Mouse (Mus musculus) midbrain, embryonic 11.5 days (tissue): Measurements from ENCODE around the gene Wwox. TPM values are rescaled to one million over a fixed set of nuclear protein-coding genes. Genes with fewer than 3 reads are reported as not detected.

ENCODE experiments used
- ATAC-seq: fragments of 200-750 bp; cut with Nextera tagmentation; 2 replicates; pipeline ENCODE4 v1.8.0; 2017; ENCODE audit warnings: moderate TSS enrichment, moderate library complexity; ENCODE audit not compliant: low FRiP score
- DNase-seq: peaks from one replicate; pipeline ENCODE4 v3.0.0; 2015; ENCODE audit warnings: low spot score; ENCODE audit errors: missing footprints
- H3K27ac ChIP-seq: fragments of 300-500 bp; sonication (generic); 2 replicates; pipeline ENCODE4 v1.5.1; 2014; ENCODE audit warnings: low read depth, low read length
- H3K27me3 ChIP-seq: fragments of 300-500 bp; sonication (generic); 2 replicates; pipeline ENCODE4 v1.6.1; 2014; ENCODE audit warnings: mild to moderate bottlenecking, low read length, moderate library complexity, mixed read lengths; ENCODE audit not compliant: control insufficient read depth, insufficient read depth
- H3K36me3 ChIP-seq: fragments of 300-500 bp; sonication (generic); 2 replicates; pipeline ENCODE4 v1.6.1; 2014; ENCODE audit warnings: mild to moderate bottlenecking, low read length, moderate library complexity, mixed read lengths; ENCODE audit not compliant: control insufficient read depth, insufficient read depth
- H3K4me1 ChIP-seq: fragments of 300-500 bp; sonication (generic); 2 replicates; pipeline ENCODE4 v1.6.1; 2014; ENCODE audit warnings: low read length; ENCODE audit not compliant: control insufficient read depth, insufficient read depth
- H3K4me2 ChIP-seq: fragments of 300-500 bp; sonication (generic); 2 replicates; pipeline ENCODE4 v1.6.1; 2014; ENCODE audit warnings: mild to moderate bottlenecking, moderate library complexity
- H3K4me3 ChIP-seq: fragments of 300-500 bp; sonication (generic); 2 replicates; pipeline ENCODE4 v1.5.1; 2014; ENCODE audit warnings: low read depth, low read length
- H3K9ac ChIP-seq: fragments of 300-500 bp; sonication (generic); 2 replicates; pipeline ENCODE4 v1.6.1; 2014; ENCODE audit warnings: low read length
- H3K9me3 ChIP-seq: fragments of 300-500 bp; sonication (generic); 2 replicates; pipeline ENCODE4 v1.6.1; 2016; ENCODE audit warnings: low read length; ENCODE audit not compliant: control insufficient read depth
- WGBS: fragments of 180-500 bp; shearing (Covaris S2); extraction: QIAGEN DNeasy Blood & Tissue Kit; methylation state at CpG from one replicate; pipeline ENCODE4 v1.1.7; 2014; 5-methylcytosine and 5-hydroxymethylcytosine counted together
- polyA plus RNA-seq: library from polyadenylated mRNA; unstranded; fragments of >200 nt; fragmentation: Nextera tagmentation; extraction: Ambion mirVana; gene quantifications from 2 replicates; pipeline ENCODE4 v1.2.1, GENCODE M21; 2014

Wwox gene
- polyA plus RNA-seq, 1 experiment from 2014 or later, result 12.1 TPM

DNA sequence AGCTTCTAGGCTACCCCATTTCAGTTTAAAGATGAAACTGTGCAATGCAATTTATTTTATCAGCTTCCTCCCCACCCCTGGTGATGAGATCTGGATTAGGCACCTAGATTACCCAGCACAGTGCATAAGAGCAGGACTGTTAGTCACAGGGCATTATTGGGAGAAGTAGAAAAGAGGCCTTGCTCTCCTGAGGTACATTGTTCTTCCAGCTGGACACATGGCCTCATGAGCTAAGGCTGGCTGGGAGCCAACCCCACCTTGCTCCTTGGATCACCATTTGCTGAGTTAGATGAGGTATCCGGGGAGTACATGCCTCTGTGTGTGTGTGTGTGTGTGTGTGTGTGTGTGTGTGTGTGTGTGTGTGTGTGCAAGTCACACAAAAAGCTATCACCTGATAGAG, 70.8 kb downstream of the Wwox start:
- DNase-seq, result peak; percentile 80
- 100% methylated on average over 1 of the region's 1 CpGs for WGBS

GRCm38 (mm10) chr8:114512075-114512935, 72.8 kb downstream of the Wwox start:
- ATAC-seq (no peak), DNase-seq (peak; percentile 28)
- Histone ChIP-seq H3K27me3 (no peaks in the 10 kb centered on the region), H3K9ac (no peak overlapping the region), H3K27ac (no peak overlapping the region), H3K4me2 (no peak overlapping the region), H3K4me3 (no peak overlapping the region), H3K9me3 (no peaks in the 10 kb centered on the region), H3K36me3 (no peaks in the 10 kb centered on the region), H3K4me1 (no peaks in the 10 kb centered on the region)
- 91% methylated on average over 26 of the region's 26 CpGs for WGBS

More for the DNA sequence above, 70.8 kb downstream of the Wwox start:
- no peaks in the 10 kb centered on the region for H3K9me3 ChIP-seq
- no peak overlapping the region for H3K4me3 ChIP-seq
- no peak for ATAC-seq
- no peak overlapping the region for H3K4me2 ChIP-seq
- H3K4me1 ChIP-seq, result no peaks in the 10 kb centered on the region
- H3K27me3 ChIP-seq, result no peaks in the 10 kb centered on the region
- H3K36me3 ChIP-seq, result no peaks in the 10 kb centered on the region
- no peak overlapping the region for H3K9ac ChIP-seq
- no peak overlapping the region for H3K27ac ChIP-seq

- no peak overlapping the region for H3K4me2 ChIP-seq
- no peaks in the 10 kb centered on the region for H3K27me3 ChIP-seq
- H3K4me3 ChIP-seq, result no peak overlapping the region
- DNase-seq, result peak; percentile 75
- H3K36me3 ChIP-seq, result no peaks in the 10 kb centered on the region
- no peak for ATAC-seq
- no peaks in the 10 kb centered on the region for H3K9me3 ChIP-seq
- H3K9ac ChIP-seq, result no peak overlapping the region
- 73% methylated on average over 11 of the region's 11 CpGs for WGBS
- no peak overlapping the region for H3K27ac ChIP-seq
- no peaks in the 10 kb centered on the region for H3K4me1 ChIP-seq
Measured at GRCm38 (mm10) chr8:114514692-114515091, 75.2 kb downstream of the Wwox start.

- Histone ChIP-seq H3K4me1 (0 out of 2 replicates have a peak, but pooled peaks cover 3% of the 10 kb centered on the region), H3K9me3 (no peaks in the 10 kb centered on the region), H3K27me3 (no peaks in the 10 kb centered on the region), H3K36me3 (no peaks in the 10 kb centered on the region), H3K27ac (no peak overlapping the region), H3K9ac (no peak overlapping the region), H3K4me2 (no peak overlapping the region), H3K4me3 (no peak overlapping the region)
- DNase-seq (no peak), ATAC-seq (no peak)
- 82% methylated on average over 2 of the region's 2 CpGs for WGBS
Measured at GRCm38 (mm10) chr8:114523061-114523460, 83.6 kb downstream of the Wwox start.

DNA sequence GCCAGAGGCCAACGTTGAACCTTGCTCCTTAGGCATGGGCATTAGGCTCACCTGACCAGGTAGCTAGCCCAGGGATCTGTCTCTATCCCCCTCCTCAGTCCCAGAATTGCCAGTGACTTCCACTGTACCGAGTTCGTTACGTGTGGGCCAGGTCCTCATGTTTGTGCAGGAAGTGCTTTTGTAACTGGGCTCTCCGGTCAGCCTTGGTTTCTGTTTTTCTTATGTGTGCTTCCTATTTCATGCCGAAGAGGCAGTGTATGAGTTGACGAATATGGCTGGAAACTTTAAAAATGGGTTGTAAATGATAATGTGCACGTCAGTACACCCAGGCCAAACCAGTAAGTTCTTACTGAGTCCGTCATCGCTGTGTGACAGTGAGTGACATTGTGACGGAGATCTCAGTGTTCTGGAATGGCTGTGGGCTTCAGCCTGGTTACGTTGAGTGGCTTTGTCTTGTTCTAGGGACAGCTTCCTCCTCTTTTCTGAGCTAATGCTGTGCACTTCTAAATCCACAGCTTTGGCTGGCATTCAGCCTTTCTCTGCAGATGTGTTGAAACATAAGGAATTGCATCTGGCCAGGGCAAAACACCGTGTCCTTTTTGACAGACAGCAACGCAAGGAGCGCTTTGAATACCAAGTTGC, 87.3 kb downstream of the Wwox start:
- no peak overlapping the region for H3K9ac ChIP-seq
- no peaks in the 10 kb centered on the region for H3K9me3 ChIP-seq
- H3K4me1 ChIP-seq, result 0 out of 2 replicates have a peak, but pooled peaks cover 3% of the 10 kb centered on the region
- no peaks in the 10 kb centered on the region for H3K36me3 ChIP-seq
- H3K4me3 ChIP-seq, result no peak overlapping the region
- WGBS, result 87% methylated on average over 15 of the region's 15 CpGs
- DNase-seq (no peak), ATAC-seq (no peak)
- H3K4me2 ChIP-seq, result no peak overlapping the region
- H3K27me3 ChIP-seq, result no peaks in the 10 kb centered on the region
- H3K27ac ChIP-seq, result no peak overlapping the region

- Histone ChIP-seq H3K36me3 (no peaks in the 10 kb centered on the region), H3K4me1 (0 out of 2 replicates have a peak, but pooled peaks cover 3% of the 10 kb centered on the region), H3K27me3 (no peaks in the 10 kb centered on the region), H3K9me3 (no peaks in the 10 kb centered on the region), H3K4me2 (no peak overlapping the region), H3K9ac (no peak overlapping the region), H3K27ac (no peak overlapping the region), H3K4me3 (no peak overlapping the region)
- ATAC-seq (peak; percentile 48; the same call in 1 of the 2 replicates), DNase-seq (no peak)
- 72% methylated on average over 12 of the region's 12 CpGs for WGBS
Measured at GRCm38 (mm10) chr8:114527648-114528221, 88.3 kb downstream of the Wwox start.

DNA sequence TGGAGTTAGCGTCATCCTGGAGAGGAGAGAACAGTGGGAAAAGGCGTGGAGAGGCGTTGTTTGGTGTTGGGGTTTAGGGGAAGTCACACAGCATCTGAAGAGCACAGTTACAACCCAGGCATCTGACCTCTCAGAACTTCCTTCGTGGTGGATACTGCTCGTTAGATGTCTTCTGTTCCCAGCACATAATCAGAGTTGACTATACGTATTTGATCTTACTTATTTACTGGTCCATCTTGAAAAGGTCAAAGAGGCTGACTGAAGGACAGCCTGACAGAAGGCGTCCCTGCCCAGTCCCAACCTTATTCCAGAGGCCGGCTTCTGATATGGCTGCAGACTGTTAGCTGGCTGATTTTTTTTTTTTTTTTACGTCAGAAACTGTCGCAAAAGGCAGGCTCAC, 90.1 kb downstream of the Wwox start:
- ATAC-seq (no peak), DNase-seq (no peak)
- H3K27ac ChIP-seq, result no peak overlapping the region
- no peak overlapping the region for H3K4me2 ChIP-seq
- WGBS, result 84% methylated on average over 10 of the region's 10 CpGs
- H3K9ac ChIP-seq, result no peak overlapping the region
- H3K27me3 ChIP-seq, result no peaks in the 10 kb centered on the region
- no peaks in the 10 kb centered on the region for H3K9me3 ChIP-seq
- H3K4me1 ChIP-seq, result 0 out of 2 replicates have a peak, but pooled peaks cover 3% of the 10 kb centered on the region
- no peak overlapping the region for H3K4me3 ChIP-seq
- no peaks in the 10 kb centered on the region for H3K36me3 ChIP-seq

DNA sequence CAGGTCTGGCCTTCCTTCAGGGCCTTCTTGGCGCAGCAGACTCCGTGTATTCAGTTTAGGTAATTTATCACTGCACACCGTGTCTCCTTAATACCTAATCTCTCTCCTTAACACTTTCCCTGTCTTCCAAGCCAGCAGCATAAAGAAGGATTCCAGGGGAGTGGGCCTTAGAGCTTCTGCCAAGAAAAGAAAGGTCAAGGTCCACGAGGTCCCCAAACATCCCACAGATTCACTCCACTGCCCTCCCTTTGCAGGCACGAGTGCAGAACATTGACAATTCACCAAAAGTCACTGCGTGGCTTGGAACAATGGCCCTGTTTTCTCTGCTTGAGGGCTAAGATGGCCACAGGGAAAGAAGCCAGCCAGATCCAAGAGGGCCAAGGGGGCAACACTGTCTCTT, 96.7 kb downstream of the Wwox start:
- H3K4me1 ChIP-seq, result peaks cover 5% of the 10 kb centered on the region; the same call in 1 of the 2 replicates
- H3K9me3 ChIP-seq, result no peaks in the 10 kb centered on the region
- DNase-seq (no peak), ATAC-seq (no peak)
- no peak overlapping the region for H3K4me2 ChIP-seq
- 27% methylated on average over 6 of the region's 6 CpGs for WGBS
- H3K36me3 ChIP-seq, result no peaks in the 10 kb centered on the region
- no peak overlapping the region for H3K4me3 ChIP-seq
- no peak overlapping the region for H3K9ac ChIP-seq
- no peak overlapping the region for H3K27ac ChIP-seq
- no peaks in the 10 kb centered on the region for H3K27me3 ChIP-seq

GRCm38 (mm10) chr8:114541132-114541531, 101.7 kb downstream of the Wwox start:
- Histone ChIP-seq H3K4me3 (no peak overlapping the region), H3K36me3 (no peaks in the 10 kb centered on the region), H3K4me1 (peaks cover 4% of the 10 kb centered on the region; the same call in 1 of the 2 replicates), H3K9me3 (no peaks in the 10 kb centered on the region), H3K27me3 (no peaks in the 10 kb centered on the region), H3K9ac (no peak overlapping the region), H3K27ac (no peak overlapping the region), H3K4me2 (no peak overlapping the region)
- DNase-seq (peak; percentile 92), ATAC-seq (peak; percentile 38; the same call in 1 of the 2 replicates)
- 14% methylated on average over 3 of the region's 3 CpGs for WGBS
